Mouse (Mus musculus): ENCODE data around the gene Sertad1. TPM values are rescaled to one million over a fixed set of nuclear protein-coding genes. Genes with fewer than 3 reads are reported as not detected.

Gene Sertad1
- total RNA-seq, 1 experiment from 2014 or later = 14.4 TPM

DNA sequence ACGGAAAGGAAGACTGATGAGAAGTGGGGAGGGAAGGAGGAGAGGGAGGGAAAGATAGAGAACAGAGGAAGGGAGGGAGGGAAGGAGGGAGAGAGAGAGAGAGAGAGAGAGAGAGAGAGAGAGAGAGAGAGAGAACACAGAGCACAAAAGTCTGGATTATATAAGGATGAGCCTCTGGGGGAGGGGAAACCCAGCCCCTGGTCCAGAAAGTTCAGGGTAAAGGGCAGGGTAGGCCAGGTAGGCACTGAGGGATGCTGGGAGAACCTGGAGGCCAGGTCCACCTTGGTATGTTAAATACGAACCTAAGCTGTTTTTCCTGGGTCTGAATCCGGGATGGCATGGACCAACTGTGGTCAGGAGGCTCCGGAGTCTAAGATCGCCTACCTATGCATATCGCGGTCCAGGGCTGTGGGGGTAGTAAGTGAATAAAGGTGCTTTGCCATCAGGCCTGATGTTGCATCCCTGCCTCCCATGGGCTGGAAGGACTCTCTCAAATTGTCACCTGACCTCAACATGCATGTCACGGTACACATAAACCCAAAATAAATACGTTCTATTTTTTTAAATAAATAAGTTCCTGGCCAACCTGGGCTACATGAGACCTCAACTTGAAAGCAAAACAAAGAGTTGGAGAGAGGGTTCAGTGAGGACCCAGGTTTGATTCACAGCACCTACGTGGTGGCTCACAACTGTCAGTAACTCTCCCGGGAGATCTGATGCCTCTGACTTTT is 15.2 kb upstream of the Sertad1 start:
- ATAC-seq (replicated peaks; ENCODE audit: insufficient number of reproducible peaks, low FRiP score, low TSS enrichment, poor library complexity, severe bottlenecking) = no peak

DNA sequence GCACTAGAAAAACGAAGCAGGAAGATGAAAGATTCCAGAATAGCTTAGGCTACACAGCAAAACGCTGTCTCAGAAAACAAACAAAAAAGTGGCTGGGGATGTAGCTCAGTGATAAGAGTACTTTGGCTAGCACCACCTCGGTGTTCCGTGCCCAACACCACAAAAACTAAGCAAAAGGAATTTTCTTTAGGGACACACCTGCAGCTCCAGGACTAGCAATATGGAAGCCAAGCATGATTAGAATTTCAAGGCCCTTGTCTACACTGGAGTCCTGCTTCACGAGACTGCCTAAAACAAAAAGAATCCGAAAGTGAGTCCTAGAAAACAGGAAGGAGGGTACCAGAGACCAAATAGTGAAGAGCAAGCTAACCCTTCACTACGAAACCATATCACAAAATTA is 14.1 kb upstream of the Sertad1 start:
- ATAC-seq (replicated peaks; ENCODE audit: insufficient number of reproducible peaks, low FRiP score, low TSS enrichment, poor library complexity, severe bottlenecking) = no peak

DNA sequence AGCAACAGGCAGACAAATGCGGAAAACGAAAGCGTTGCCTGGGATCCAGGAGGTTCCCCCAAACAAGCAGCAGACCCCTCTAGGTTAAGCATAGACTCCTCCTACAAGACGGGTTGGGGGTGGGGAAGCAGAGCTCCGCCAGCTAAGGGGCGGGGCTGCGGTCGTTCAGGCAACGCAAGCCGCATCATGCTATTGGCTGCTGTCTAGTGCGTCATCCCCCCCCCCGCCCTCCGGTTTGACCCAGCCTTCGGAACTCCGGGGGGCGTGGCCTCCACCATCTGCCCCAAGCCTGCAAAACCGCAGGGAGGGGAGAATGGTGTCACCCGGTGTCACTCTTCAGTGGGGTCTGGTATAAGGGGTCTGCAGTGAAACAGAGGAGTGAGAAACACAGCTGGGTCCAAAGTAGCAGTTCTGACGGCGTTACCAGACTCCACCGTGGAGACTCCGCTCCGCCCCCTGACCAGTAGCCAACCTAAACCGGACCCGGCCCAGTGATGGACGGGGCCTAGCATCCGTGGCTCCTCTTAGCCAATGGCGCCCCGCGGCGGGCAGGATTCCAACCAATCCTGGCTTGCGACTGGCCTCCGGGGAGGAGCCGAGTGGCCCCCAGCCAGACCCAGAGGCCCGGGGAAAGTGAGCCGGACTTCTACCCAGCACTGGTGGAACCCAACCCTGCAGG is 13.4 kb upstream of the Sertad1 start, which contains the start of gene Sertad3:
Gene Sertad3, plus strand, starts transcription at position 613 of the 679 bp plus-strand sequence.
- peak; percentile 80 for ATAC-seq (replicated peaks; ENCODE audit: insufficient number of reproducible peaks, low FRiP score, low TSS enrichment, poor library complexity, severe bottlenecking)

DNA sequence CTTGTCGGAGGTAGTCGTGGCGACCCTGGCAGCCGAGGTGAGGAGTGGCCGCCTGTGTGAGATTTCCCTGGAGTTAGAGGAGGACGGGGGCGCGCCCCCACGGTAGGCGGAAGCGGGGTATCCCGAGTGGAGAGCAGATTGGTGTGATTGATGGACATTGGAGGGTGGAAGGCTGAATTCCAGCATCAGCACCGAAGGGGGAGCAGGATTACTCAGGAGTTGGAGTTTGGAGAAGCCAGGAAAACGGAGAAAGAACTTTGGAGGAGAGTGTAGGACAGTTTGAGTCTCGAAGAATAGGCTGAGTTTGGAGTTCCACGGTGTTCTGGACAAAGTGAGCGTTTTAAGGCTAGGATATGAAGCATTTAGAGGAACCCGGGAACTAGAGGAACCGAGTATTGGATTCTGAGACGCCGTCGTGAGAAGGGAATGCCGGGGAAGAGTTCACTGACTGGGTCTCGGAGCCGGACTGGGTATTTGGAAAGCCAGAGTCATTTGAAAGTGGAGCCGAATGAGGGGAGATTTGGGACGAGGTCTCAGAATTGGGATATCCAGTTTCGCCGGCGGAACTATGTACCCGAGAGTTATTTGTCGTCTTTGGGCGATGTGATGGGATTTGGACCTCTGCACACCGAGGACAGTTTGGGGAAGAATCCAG is 12.7 kb upstream of the Sertad1 start:
- no peak for ATAC-seq (replicated peaks; ENCODE audit: insufficient number of reproducible peaks, low FRiP score, low TSS enrichment, poor library complexity, severe bottlenecking)

DNA sequence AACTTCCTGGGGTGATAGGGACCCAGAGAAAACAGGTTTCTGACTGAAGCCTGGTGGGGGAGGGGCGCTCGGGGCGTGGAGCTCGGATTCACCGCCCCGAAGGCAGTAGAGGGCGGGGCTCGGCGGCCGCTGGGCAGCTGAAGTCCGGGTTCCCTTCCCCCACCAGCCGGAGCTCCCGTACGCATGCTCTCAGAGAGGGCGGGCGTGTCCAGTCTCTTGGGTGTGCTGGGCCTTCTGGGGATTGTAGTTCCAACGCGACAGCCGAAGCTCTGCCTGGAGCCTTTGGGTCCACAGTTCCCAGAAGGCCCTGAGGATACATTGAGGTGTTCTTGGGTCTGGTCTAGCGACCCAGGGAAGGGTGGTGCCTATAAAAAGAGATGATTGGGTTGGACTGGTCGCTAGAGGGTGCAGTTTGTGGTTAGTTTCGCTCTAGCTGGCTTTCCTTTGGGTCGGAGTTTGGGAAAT is 12.2 kb upstream of the Sertad1 start:
- ATAC-seq (replicated peaks; ENCODE audit: insufficient number of reproducible peaks, low FRiP score, low TSS enrichment, poor library complexity, severe bottlenecking) = peak; percentile 82

DNA sequence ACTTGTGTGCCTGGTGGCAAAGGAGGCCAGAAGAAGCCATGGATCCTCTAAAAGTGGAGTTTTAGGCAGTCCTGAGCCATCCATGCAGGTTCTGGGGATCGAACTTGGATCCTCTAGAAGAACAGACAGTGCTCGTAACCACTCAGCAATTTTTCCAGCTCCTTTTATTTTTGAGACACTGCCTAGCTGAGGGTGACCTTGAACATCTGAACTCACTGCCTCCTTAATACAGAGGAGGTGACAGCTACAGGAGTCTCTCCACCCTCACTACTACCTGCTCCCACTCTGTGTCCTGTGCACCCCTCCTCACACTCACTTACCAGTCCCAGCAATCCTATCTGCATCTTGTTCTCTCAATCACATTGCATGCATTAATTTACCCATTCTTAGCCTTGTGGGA is 11.1 kb upstream of the Sertad1 start:
- no peak for ATAC-seq (replicated peaks; ENCODE audit: insufficient number of reproducible peaks, low FRiP score, low TSS enrichment, poor library complexity, severe bottlenecking)

DNA sequence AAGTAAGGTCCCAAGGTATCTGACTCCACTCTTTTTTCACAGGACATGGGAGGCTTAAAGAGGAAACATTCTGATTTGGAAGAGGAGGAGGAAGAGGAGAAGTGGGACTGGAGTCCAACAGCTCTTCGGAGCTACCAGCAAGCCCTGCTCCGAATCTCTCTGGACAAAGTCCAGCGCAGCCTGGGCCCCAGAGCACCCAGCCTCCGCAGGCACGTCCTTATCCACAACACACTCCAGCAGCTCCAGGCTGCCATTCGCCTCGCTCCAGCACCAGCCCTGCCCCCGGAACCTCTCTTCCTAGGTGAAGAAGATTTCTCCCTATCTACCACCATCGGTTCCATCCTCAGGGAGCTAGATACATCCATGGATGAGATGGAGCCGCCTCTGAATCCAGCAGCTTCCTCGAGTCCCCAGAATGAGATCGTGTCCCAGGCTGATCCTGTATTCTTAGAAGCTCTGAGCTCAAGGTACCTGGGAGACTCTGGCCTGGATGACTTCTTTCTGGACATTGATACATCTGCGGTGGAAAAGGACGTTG is 10.5 kb upstream of the Sertad1 start:
- no peak for ATAC-seq (replicated peaks; ENCODE audit: insufficient number of reproducible peaks, low FRiP score, low TSS enrichment, poor library complexity, severe bottlenecking)

DNA sequence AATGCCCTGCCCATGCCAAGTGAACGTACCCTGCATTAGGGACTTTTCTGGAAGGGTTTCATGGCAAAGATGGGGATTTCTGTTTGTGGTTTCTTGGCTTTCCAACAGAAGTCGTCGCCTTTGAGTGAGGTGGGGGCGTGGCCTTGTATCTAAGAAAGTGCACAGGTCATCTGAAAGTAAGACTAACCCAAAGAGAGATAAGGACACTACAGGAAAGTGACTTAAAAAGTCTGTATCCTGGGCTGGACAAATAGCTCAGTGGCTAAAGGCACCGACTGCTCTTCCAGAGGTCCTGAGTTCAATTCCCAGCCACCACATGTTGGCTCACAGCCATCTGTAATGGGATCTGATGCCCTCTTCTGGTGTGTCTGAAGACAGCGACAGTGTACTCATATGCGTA is 8.1 kb upstream of the Sertad1 start:
- ATAC-seq (replicated peaks; ENCODE audit: insufficient number of reproducible peaks, low FRiP score, low TSS enrichment, poor library complexity, severe bottlenecking) = no peak

DNA sequence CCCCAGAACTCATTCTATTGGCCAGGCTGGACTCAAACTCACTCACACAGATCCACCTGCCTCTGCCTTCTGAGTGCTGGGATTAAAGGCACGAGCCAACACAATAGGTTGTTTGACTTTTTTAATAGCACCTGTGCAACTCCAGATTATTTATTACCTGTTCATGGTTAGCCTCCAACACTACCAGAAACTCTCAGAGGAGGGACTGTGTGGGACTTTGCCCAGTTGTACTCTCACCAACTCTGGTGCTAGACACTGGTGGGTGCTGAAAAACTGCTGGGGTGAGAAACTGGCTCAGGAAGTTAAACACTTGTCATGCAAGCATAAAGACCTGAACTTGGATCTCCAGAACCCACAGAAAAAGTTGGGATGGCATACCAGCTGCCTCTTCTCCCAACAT is 7.0 kb upstream of the Sertad1 start:
- ATAC-seq (replicated peaks; ENCODE audit: insufficient number of reproducible peaks, low FRiP score, low TSS enrichment, poor library complexity, severe bottlenecking) = no peak

DNA sequence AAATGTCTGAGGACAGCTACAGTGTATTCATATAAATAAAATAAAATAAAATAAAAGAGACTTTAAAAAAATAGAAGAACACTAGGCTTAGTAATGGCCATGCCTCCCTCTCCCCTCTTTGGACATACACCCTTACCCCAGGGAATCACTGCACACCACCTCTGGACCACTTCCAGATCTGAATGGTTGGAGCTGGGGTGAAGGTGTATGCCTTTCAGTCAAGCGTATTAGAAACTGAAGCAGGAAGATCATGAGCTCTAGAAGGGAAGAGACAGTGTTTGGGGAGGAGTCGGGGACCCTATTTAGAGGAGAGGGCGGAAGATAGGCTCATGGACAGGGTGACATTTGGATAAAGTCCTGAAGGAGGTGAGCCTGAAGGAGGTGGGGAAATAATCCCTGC is 6.2 kb upstream of the Sertad1 start:
- ATAC-seq (replicated peaks; ENCODE audit: insufficient number of reproducible peaks, low FRiP score, low TSS enrichment, poor library complexity, severe bottlenecking) = no peak

DNA sequence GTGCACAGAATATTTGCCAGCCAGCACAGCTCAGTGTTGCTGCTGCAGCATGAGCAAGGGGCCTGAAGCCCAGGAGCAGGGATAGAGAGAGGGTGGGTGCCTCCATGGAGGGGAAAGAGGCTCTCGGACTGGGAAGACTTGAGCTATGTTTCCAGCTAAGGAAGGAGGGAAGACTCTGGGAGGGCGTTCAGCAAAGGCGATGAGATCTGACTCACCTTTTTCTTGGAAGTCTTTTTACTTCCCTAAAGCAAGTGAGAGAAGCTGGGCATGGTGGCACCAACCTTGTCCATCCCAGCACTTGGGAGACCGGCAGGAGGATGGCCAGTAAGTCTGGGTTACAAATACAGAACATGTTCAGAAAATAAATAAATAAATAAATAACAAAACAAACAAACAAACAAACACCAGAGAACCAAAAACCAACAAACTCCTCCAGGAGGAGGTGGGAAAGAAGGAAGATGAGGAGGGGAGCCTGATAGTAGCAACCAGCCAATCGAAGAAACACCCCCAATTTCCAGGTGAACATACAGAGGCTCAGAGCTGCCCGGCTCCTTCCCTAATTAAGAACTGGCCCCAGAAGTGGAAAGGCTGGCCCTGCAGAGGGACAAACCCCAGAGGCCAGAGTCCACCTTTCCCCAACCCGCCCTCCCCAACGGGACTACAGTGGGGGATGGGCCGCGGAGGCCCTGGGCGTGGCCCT is 5.6 kb upstream of the Sertad1 start:
- ATAC-seq (replicated peaks; ENCODE audit: insufficient number of reproducible peaks, low FRiP score, low TSS enrichment, poor library complexity, severe bottlenecking) = no peak

DNA sequence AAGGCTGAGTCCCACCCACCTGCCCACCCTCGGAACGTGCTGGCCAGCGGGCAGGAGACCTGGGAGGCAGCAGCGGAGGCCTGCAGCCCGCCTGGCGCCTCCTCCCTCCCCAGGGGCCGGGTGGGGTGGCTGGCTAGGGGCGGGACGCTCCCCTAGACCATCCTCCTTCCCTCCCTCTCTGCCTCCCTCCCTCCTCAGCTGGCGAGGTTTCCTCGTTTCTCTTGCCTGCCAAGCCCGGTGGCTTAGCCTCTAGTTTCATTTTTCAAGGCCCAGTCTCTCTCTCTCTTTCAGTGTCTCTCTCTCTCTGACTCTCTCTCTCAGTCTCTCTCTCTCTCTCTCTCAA is 5.1 kb upstream of the Sertad1 start:
- peak; percentile 81 for ATAC-seq (replicated peaks; ENCODE audit: insufficient number of reproducible peaks, low FRiP score, low TSS enrichment, poor library complexity, severe bottlenecking)

DNA sequence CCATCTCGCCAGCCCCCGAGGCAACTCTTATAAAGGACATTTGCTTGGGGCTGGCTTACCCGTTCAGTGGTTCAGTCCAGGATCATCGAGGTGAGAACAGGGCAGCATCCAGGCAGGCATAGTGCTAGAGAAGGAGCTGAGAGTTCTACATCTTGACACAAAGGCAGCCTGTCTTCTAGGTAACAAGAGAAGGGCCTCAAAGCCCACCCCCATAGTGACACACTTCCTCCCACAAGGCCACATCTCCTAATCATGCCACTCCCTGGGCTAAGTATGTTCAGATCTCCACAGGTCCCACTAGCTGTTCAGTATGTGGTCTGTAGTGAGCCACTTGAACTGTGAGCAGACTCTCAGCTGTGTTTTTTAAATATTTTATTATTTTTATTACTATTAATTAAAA is 2.9 kb upstream of the Sertad1 start:
- ATAC-seq (replicated peaks; ENCODE audit: insufficient number of reproducible peaks, low FRiP score, low TSS enrichment, poor library complexity, severe bottlenecking) = no peak

DNA sequence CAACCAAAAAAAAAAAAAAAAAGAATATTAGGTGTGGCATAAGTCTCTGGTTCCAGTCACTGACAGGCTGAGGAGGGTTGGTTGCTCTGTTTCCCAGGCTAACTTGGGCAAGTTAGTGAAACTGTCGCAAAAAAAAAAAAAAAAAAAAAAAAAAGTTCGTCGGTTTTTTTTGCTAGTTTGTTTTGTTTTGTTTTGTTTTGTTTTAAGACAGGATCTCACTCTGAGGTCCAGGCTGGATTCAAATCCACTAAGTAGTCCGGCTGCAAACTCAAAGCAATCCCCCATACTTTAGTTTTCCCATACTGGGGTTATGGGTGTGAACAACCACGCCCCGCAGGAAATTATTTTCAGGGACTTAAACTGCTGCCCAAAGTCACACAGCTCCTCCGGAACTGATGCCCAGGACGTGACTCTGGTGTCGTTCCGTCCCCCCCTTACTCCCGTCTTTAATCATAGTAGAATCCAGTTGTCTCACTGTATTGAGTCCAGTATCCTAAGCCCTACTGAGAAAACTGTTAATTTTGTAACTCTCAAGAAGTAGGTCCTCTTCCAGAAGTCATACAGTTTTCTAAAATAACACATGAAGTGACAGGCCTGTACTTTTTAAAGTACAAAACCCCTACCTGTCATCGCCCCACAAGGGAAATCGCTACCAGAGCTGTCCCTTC is 474 bp upstream of the Sertad1 start:
- no peak for ATAC-seq (replicated peaks; ENCODE audit: insufficient number of reproducible peaks, low FRiP score, low TSS enrichment, poor library complexity, severe bottlenecking)

DNA sequence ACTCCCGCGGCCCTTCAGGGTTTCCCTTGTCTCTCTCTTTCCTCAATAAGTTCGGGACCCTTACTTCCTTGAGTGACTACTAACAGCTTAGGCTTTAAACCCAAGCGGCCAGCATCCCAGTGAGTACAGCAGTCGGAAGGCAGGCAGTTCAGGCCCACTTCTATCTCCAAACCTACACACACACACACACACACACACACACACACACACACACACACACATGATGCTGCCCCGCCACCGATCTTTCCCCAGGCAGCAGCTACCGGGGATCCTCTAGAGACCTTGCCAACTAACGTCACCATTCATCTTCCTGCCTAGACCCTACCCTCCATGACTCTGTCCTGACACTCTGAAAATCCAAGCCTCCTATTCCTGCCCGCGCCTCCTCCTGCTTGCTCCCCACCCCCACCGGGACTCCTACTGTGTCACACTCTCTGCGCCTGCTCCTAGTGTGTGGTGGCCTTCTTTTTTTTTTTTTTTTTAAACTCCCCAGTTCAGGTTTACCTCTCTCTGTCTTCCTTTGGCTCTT is 1.1 kb downstream of the Sertad1 start:
- no peak for ATAC-seq (replicated peaks; ENCODE audit: insufficient number of reproducible peaks, low FRiP score, low TSS enrichment, poor library complexity, severe bottlenecking)

DNA sequence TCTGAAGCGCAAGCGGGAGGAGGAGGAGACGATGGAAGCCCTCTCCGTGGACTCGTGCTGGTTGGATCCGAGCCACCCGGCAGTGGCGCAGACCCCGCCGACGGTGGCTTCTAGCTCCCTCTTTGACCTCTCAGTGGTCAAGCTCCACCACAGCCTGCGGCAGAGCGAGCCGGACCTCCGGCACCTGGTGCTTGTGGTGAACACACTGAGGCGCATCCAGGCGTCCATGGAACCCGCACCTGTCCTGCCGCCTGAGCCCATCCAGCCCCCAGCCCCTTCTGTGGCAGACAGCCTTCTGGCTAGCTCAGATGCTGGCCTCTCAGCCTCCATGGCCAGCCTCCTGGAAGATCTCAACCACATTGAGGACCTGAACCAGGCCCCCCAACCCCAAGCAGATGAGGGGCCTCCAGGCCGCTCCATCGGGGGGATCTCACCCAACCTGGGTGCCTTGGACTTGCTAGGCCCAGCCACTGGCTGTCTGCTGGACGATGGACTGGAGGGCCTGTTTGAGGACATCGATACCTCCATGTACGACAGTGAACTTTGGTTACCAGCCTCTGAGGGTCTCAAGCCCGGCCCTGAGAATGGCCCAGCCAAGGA is 2.7 kb downstream of the Sertad1 start:
- ATAC-seq (replicated peaks; ENCODE audit: insufficient number of reproducible peaks, low FRiP score, low TSS enrichment, poor library complexity, severe bottlenecking) = no peak

DNA sequence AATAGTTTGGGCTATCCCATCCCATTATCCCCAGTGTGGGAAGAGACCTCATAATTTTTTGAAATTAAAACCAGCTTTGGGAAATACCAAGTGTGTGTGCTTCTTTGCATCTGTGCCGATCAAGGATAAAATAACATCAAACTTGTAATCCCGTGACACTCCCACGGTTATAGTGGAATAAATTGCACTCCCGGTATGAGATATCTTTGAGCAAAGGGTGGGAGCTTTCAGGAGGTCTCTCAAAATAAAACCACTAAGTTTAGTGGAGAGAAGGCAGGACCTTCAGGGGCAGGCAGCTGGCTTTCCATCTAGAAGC is 3.5 kb downstream of the Sertad1 start:
- ATAC-seq (replicated peaks; ENCODE audit: insufficient number of reproducible peaks, low FRiP score, low TSS enrichment, poor library complexity, severe bottlenecking) = no peak
